Mouse (Mus musculus) c-Kit-negative CD71-positive TER-119-positive erythroid progenitor cells, embryonic 14.5 days (primary cell): ENCODE results near the gene Trim63.
"Not testable (repeated sequence)": the region's sequence is repeated elsewhere in the genome, so short reads cannot be mapped to it uniquely, and the experiment has no call there.

Experiments used
- DNase-seq: peaks from one replicate; pipeline ENCODE4 v3.0.0-alpha.2; 2013; ENCODE audit warnings: low read depth, low spot score

Trim63 gene

DNA sequence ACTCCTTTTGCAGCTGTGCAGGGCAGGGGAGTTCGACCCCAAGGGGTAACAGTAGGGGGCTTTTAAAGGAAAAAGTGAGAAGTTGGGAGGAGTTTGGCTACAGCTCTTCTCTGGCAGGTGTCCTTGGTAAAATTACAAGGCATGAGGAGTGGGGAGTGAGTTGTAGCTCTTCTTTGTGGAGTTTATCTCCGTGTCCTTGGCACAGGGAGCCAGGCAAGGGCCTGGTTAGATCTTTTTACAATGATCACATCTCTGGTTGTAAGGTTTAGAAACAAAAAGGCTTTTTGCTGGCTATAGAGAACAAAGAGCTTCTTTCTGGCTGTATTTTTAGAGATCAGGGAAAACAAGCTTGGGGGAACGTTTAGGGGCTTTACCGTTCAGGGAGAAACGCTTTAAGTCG, 26.3 kb downstream of the Trim63 start:
- DNase-seq: not testable (repeated sequence)

- DNase-seq: no peak
These were observed 27.4 kb downstream of the Trim63 start for GRCm38 (mm10) chr4:134342213-134342779.

DNA sequence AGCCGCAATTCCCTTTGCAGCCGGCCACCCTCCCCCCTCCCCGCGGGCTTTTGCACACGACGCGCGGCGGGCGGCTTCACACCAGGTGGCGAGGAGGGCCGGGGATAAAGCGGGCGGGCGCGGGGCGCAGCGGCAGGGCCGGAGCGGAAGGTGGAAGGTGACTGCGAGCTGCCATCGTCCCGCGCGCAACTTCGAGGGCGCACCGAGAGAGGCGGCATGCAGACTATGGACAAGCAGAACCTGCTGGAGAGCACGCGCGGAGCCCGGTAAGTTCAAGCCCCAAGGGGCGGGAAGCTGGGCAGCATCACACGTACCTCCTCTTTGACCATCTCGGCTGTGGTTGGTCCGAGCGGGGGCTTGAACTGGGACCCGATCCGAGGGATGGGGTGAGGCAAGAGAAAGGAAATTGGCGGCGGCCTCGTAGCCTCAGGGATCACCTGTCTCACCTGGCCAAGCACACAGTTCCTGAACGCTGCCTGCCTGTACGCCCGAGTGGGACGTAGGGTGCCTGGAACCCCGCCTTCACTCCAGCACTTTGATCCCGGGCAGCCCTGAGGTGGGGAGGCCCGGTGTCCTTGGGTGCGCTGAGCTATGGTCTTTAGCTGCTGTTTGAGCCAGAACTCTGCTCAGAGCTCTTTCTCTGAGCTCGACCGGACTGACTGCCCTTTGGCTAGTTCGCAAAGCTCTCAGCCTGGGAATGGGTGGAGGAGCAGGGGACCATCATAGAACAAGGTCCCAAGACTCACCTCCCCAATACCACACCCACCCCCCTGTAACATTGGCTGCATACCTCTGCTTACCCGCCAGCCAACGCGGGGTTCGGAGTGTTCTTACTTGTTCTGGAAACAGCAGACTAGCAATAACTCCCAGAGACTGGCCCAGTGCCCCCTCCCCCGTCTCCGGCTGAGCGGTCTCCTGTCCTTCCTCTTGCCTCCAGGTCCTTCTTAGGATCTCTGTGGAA, 28.4 kb downstream of the Trim63 start, which contains the start of gene Slc30a2:
TSS of gene Slc30a2 (plus strand) at position 111 of the 961 bp plus-strand sequence.
- DNase-seq: no peak

GRCm38 (mm10) chr4:134344620-134345019, 29.7 kb downstream of the Trim63 start:
- no peak for DNase-seq

DNA sequence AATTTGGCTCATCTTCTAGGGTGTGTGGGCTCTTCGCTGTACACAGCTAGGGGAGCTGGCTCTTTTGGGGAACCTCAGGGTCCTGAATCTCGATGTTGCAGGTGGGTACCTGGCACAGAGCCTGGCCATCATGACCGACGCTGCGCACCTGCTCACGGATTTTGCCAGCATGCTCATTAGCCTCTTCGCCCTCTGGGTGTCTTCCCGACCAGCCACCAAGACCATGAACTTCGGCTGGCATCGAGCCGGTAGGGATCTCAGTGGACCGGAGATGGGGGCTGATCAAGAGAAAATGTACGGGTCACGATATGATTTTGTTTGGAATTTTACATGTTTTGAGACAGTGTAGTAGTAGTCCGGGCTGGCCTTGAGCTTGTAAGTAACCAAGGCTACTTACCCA, 30.9 kb downstream of the Trim63 start:
- no peak for DNase-seq

DNA sequence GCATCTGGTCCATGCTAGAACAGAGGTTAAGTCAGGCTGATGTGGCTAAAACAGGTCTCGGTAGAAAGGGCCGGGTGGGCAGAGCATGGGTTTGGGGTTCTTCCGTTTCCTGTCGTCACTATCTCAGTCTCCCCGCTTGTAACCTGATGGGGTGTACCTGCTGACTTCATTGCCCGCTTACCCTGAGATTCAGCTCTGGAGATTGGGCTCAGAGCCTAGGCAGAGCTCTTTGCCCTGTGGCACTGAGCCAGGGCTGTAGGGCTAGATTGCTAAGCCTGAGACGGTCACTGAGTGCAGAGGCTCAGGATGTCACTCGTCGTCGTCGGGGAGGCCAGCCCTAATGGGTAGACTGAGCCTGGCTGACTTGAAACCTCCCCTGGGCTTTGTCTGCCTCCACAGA, 33.2 kb downstream of the Trim63 start:
- DNase-seq: no peak

GRCm38 (mm10) chr4:134348545-134348944, 33.6 kb downstream of the Trim63 start:
- no peak for DNase-seq

GRCm38 (mm10) chr4:134349829-134350228, 34.9 kb downstream of the Trim63 start:
- DNase-seq: no peak

DNA sequence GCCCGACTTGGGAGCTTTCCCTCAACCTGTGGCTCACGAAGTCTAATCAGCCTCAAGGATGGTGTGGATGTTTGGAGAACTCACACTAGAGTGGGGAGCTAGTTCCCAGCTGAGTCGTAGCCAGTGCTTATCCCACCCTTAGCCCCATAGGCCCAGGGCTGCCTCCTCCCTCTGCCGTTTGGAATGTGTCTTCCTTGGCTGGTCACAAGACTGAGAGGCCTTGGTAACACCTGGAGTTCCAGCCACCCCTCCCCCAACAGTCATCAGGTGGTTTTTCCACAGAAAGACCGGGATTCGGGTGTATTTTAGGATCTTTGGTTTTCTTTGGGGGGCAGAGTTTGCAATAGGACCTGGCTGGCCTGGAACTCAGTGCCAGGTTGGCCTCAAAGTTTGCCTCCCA, 35.7 kb downstream of the Trim63 start:
- no peak for DNase-seq

- DNase-seq: no peak
These were observed 36.7 kb downstream of the Trim63 start for GRCm38 (mm10) chr4:134351329-134352260.

DNA sequence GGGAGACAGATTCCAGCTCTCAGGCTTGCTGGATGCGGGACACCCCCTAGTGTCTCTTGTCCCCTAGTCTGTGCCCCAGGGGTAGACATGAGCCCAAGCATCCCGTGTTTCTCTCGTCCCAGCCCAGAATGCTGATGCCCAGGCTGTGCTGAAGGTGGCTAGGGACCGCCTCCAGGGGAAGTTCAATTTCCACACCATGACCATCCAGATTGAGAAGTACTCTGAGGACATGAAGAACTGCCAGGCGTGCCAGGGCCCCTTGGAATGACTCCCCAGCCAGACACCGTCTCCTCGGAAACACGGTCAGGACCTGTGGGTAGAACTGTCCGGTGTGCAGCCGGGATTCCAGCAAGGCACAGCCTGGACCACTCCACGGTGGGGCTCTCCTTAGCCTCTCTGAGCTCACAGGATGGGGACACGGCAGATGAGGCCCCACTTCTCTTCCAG, 37.4 kb downstream of the Trim63 start:
- no peak for DNase-seq

DNA sequence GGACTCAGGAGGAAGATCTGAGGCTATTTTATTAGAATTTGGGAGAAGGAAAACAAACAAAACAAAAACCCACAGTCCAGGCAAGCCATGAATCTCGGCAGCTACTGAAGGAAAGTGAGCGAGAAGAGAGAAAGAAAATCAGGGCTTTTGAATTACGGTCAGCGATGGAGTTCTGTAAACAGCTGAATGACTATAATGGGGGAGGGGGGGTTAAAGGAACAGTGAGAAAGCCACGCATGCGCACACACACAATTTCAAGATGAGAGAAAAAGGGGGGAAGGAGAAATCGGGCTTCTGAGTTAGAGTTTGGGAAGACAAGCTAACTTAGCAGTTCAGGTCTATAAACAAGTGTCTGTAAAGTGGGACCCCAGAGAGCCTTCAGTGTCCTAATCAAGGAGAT, 38.0 kb downstream of the Trim63 start:
- DNase-seq: no peak

GRCm38 (mm10) chr4:134353527-134354409, 38.8 kb downstream of the Trim63 start:
- no peak for DNase-seq

- DNase-seq: no peak
These were observed 41.0 kb downstream of the Trim63 start for GRCm38 (mm10) chr4:134355841-134356452.

GRCm38 (mm10) chr4:134356591-134357460, 41.9 kb downstream of the Trim63 start:
- DNase-seq: peak; percentile 9

DNA sequence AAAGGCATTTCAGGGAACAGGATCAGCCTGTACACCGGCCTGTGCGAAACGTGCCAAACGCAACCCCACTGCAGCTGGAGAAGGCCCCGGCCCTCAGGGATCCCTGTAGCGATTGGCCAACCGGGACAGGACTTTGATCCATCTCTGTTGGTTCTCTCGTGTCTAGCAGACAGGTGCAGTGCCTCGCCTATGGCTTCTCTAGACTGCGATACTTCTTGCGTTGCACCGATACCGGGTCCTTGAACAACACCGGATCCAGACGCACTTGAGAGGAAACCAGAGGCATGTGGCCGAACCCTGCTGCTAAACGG, 42.5 kb downstream of the Trim63 start:
- no peak for DNase-seq

DNA sequence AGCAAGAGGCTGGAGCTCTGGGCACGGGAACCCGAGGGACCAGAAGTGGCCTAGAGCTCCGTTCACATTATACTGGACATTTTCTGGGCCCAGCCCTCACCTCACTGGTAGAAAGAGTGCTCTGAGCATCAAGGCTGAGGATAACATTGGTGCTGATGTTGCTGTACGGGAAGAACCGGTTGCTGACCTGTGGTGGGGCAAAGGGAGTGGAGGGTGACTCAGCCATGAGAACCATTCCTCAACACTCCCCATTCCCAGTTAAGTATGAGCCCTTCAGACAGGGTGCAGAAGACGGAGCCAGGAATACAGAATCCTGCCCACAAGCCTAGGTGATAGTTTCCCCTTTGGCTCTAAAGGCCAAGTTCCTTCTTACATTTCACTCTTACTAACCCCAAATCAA, 44.7 kb downstream of the Trim63 start:
- no peak for DNase-seq

- no peak for DNase-seq
These were observed 46.3 kb downstream of the Trim63 start for GRCm38 (mm10) chr4:134361215-134361614.

DNA sequence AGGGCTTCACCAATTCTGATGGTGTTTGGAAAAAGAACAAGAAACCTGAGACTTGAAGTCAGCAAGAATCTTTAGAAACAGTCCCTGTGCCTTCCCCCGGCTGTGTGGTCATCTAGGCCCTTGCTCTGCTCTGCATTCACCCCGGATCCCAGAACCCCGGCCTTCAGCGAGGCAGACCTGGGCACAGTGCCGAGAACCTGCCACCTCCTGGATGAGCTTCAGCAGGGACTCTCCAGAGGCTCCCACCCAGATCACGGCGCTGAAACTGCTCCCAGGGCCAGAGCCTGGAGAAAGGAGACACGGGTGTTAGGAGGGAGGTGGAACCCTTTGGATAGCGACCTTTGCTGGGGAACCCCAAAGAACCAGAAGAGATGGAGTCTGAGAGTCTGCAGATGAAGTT, 47.2 kb downstream of the Trim63 start:
- no peak for DNase-seq

- DNase-seq: no peak
These were observed 47.7 kb downstream of the Trim63 start for GRCm38 (mm10) chr4:134362586-134362985.
